ENCODE assay signal across 10 mouse cellular contexts in genomic region chr12:73544736-73545671, GRCm38 (mm10). TPM values are rescaled to one million over a fixed set of nuclear protein-coding genes. Genes with fewer than 3 reads are reported as not detected.
DNase-seq lines count a peak whose midpoint lies in the region; ATAC-seq and TF ChIP-seq lines count a peak whose summit lies in the region.
"Had no signal": no experiment of that assay in that cellular context is flagged by ENCODE, and none has a peak within 500 bp of the region (broad histone marks: within the 10 kb centered on the region; RNA-seq: fewer than 3 reads in every experiment).

No protein-coding gene starts in this region.

- H3K9me3 ChIP-seq in heart, embryonic 13.5 days: no peaks in the 10 kb centered on the region
- H3K9me3 ChIP-seq in G1E (replicated peaks): peaks cover 24% of the 10 kb centered on the region
- no peaks in the 10 kb centered on the region for H3K9me3 ChIP-seq in heart, postnatal 0 days (replicated peaks; ENCODE audit: control insufficient read depth, low read length)
- H3K9me3 ChIP-seq in midbrain, embryonic 10.5 days (replicated peaks): no peaks in the 10 kb centered on the region

- H3K4me2 ChIP-seq in heart, embryonic 13.5 days: peak overlapping the region; percentile 87
- H3K4me2 ChIP-seq in heart, postnatal 0 days (ENCODE audit: low read depth, low read length): peak overlapping the region; percentile 72

- TF ChIP-seq EP300 in heart, postnatal 0 days (IDR thresholded peaks at IDR 0.05; ENCODE audit: low read depth): no peak

- no peak for TF ChIP-seq CTCF in G1E (IDR thresholded peaks at IDR 0.05; ENCODE audit: low read depth, low read length)
- TF ChIP-seq CTCF in heart, postnatal 0 days (IDR thresholded peaks at IDR 0.05; ENCODE audit: low read depth): no peak

- no peak for ATAC-seq in heart, embryonic 13.5 days (ENCODE audit: extremely low read depth, insufficient number of reproducible peaks, low FRiP score, low TSS enrichment)
- ATAC-seq in G1E (ENCODE audit: extremely low read depth, insufficient number of reproducible peaks, low FRiP score, poor library complexity, severe bottlenecking): no peak
- ATAC-seq in heart, postnatal 0 days (ENCODE audit: insufficient read depth, low read depth): no peak; the same call in 1 of the 2 replicates
- no peak for ATAC-seq in megakaryocyte-erythroid progenitor cell, adult 5-6 weeks (replicated peaks; ENCODE audit: low FRiP score, low TSS enrichment, poor library complexity, severe bottlenecking)

- no peak for DNase-seq in heart, postnatal 4 days
- no peak for DNase-seq in G1E (ENCODE audit: low spot score)
- no peak for DNase-seq in heart, postnatal 0 days (ENCODE audit: low spot score)
- no peak for DNase-seq in midbrain, embryonic 10.5 days (ENCODE audit: low spot score)
- no peak for DNase-seq in spleen, adult 12 weeks (ENCODE audit: low spot score)
- DNase-seq in urinary bladder, postnatal 4 days (ENCODE audit: low spot score in 2 of 2): no peak
- DNase-seq: right cerebral cortex, postnatal 25 days had no signal

- 10% methylated on average over 48 of the region's 48 CpGs for WGBS in heart, embryonic 13.5 days
- 13% methylated on average over 48 of the region's 48 CpGs for WGBS in heart, postnatal 0 days
- 15% methylated on average over 48 of the region's 48 CpGs for WGBS in midbrain, embryonic 10.5 days

- peak overlapping the region; percentile 72 for H3K9ac ChIP-seq in heart, embryonic 13.5 days
- no peak overlapping the region for H3K9ac ChIP-seq in heart, postnatal 0 days (replicated peaks; ENCODE audit: low read depth, low read length)

- H3K4me1 ChIP-seq in heart, embryonic 13.5 days: peaks cover 17% of the 10 kb centered on the region
- H3K4me1 ChIP-seq in G1E (ENCODE audit: insufficient read depth, low read depth, low read length): no peaks in the 10 kb centered on the region
- 0 out of 2 replicates have a peak, but pooled peaks cover 5% of the 10 kb centered on the region for H3K4me1 ChIP-seq in heart, postnatal 0 days (ENCODE audit: control insufficient read depth, insufficient read depth)
- H3K4me1 ChIP-seq in midbrain, embryonic 10.5 days: peaks cover 14% of the 10 kb centered on the region

- no peaks in the 10 kb centered on the region for H3K36me3 ChIP-seq in heart, embryonic 13.5 days
- no peaks in the 10 kb centered on the region for H3K36me3 ChIP-seq in G1E (replicated peaks)
- H3K36me3 ChIP-seq in heart, postnatal 0 days (replicated peaks; ENCODE audit: control insufficient read depth, insufficient read depth, low read length): no peaks in the 10 kb centered on the region
- H3K36me3 ChIP-seq in midbrain, embryonic 10.5 days: no peaks in the 10 kb centered on the region

- H3K4me3 ChIP-seq in heart, embryonic 13.5 days: peak overlapping the region; percentile 57
- peak overlapping the region; percentile 34; the same call in 1 of the 2 replicates for H3K4me3 ChIP-seq in G1E (ENCODE audit: low read depth, low read length)
- peak overlapping the region; percentile 50 for H3K4me3 ChIP-seq in heart, postnatal 0 days (ENCODE audit: low read depth, low read length)
- peak overlapping the region; percentile 53 for H3K4me3 ChIP-seq in midbrain, embryonic 10.5 days

- peaks cover 93% of the 10 kb centered on the region for H3K27me3 ChIP-seq in heart, embryonic 13.5 days (replicated peaks)
- no peaks in the 10 kb centered on the region; the same call in 1 of the 2 replicates for H3K27me3 ChIP-seq in G1E (ENCODE audit: insufficient read depth, low read length)
- peaks cover 80% of the 10 kb centered on the region for H3K27me3 ChIP-seq in heart, postnatal 0 days (ENCODE audit: control insufficient read depth, insufficient read depth, low read length)
- peaks cover 94% of the 10 kb centered on the region for H3K27me3 ChIP-seq in midbrain, embryonic 10.5 days (ENCODE audit: low read depth, poor library complexity, severe bottlenecking)
- H3K27me3 ChIP-seq: CH12.LX had no signal

- H3K27ac ChIP-seq in heart, embryonic 13.5 days (replicated peaks): no peak overlapping the region
- H3K27ac ChIP-seq in heart, postnatal 0 days (ENCODE audit: low read depth): no peak overlapping the region
- H3K27ac ChIP-seq in midbrain, embryonic 10.5 days (replicated peaks): no peak overlapping the region

RNA-seq across cellular contexts. Expression of gene Tmem30b, which starts 1.2 kb away (rescaled TPM):
- polyA plus RNA-seq in heart, embryonic 13.5 days (2015; fragmentation: Nextera tagmentation; extraction: Ambion mirVana): 0.32 and 0.56 TPM in 2 replicates
- under 1 TPM; 0.31 to 0.32 TPM for total RNA-seq in heart, postnatal 4 days (2021)
- total RNA-seq in G1E (2014; fragmentation: Nextera tagmentation) (not detected in 2 replicates), G1E (2017) (0.22 TPM in 1 of 2 replicates, not detected in the other)
- polyA plus RNA-seq in G1E (2012): not detected in 2 replicates
- 0.31 and 1.9 TPM in 2 replicates for total RNA-seq in heart, postnatal 0 days (2014; rRNA removed; ENCODE audit: low replicate concordance)
- polyA plus RNA-seq in heart, postnatal 0 days (2015; fragmentation: Nextera tagmentation; extraction: Ambion mirVana): 0.14 and 0.25 TPM in 2 replicates
- 1.6 and 1.8 TPM in 2 replicates for polyA plus RNA-seq in midbrain, embryonic 10.5 days (2016; fragmentation: Nextera tagmentation; extraction: Ambion mirVana)
- not detected in 2 replicates for total RNA-seq in megakaryocyte-erythroid progenitor cell, adult 5-6 weeks (2014; fragmentation: Nextera tagmentation)
- not detected in 2 replicates for total RNA-seq in megakaryocyte-erythroid progenitor cell, adult 5-6 weeks (2017)
- total RNA-seq: CH12.LX had no signal

RNA-seq across cellular contexts. Expression of gene Prkch, which starts 39.6 kb away (rescaled TPM):
- 10.9 and 11.1 TPM in 2 replicates for polyA plus RNA-seq in heart, embryonic 13.5 days (2015; fragmentation: Nextera tagmentation; extraction: Ambion mirVana)
- total RNA-seq in heart, postnatal 4 days (2021): 10 to 100 TPM; 22.6 to 23.1 TPM
- total RNA-seq in G1E (2014; fragmentation: Nextera tagmentation) (not detected in 2 replicates), G1E (2017) (0.17 and 0.33 TPM in 2 replicates)
- polyA plus RNA-seq in G1E (2012): not detected in 2 replicates
- total RNA-seq in heart, postnatal 0 days (2014; rRNA removed; ENCODE audit: low replicate concordance): 20.5 and 20.8 TPM in 2 replicates
- polyA plus RNA-seq in heart, postnatal 0 days (2015; fragmentation: Nextera tagmentation; extraction: Ambion mirVana): 7.4 and 7.9 TPM in 2 replicates
- 4.0 and 4.9 TPM in 2 replicates for polyA plus RNA-seq in midbrain, embryonic 10.5 days (2016; fragmentation: Nextera tagmentation; extraction: Ambion mirVana)
- total RNA-seq in megakaryocyte-erythroid progenitor cell, adult 5-6 weeks (2014; fragmentation: Nextera tagmentation): 21.7 and 24.5 TPM in 2 replicates
- total RNA-seq in megakaryocyte-erythroid progenitor cell, adult 5-6 weeks (2017): 22.9 and 24.9 TPM in 2 replicates

Comparison
In these comparisons a context has a peak if more than half of its experiments do, and no peak if none do; other contexts are left out.
1. RNA of gene Prkch, which starts 39.6 kb away (total RNA-seq): 22.6 to 23.1 TPM in heart, postnatal 4 days, 21.7 to 24.9 TPM in megakaryocyte-erythroid progenitor cell, adult 5-6 weeks and 20.5 to 20.8 TPM in heart, postnatal 0 days; 0.17 to 0.33 TPM in G1E; every median in the first group is over 10 times any median in the second.
2. Peak in every context shown above with its lines, with median percentiles within 50 percentile points of each other: H3K4me3 ChIP-seq.